Mouse (Mus musculus): ENCODE measurements around the gene Slc1a5.

DNA sequence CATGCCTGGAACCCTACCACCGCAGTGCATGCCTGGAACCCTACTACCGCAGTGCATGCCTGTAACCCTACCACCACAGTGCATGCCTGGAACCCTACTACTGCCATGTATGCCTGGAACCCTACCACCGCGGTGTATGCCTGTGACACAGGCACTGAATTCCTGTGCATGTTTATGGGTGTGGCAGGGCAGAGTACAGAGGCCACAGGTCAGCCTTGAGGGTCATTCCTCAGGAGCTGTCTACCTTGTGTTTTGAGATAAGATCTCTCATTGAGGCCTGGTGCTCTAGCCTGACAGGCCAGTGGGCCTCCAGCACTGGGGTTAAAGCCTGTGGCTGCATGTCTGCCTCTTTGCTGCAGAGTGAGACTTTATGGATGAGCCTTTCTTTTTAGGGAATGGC, 35.8 kb upstream of the Slc1a5 start:
- no peak for TF ChIP-seq CTCF (conservative IDR thresholded peaks at IDR 0.05; ENCODE audit: low read length)
- TF ChIP-seq POU5F1 (IDR thresholded peaks at IDR 0.05; ENCODE audit: borderline replicate concordance, low read length), result no peak
- no peak for TF ChIP-seq NANOG (IDR thresholded peaks at IDR 0.05; ENCODE audit: borderline replicate concordance, low read length)
